Mouse (Mus musculus) induced T-regulatory cell, adult 2 months (primary cell): ENCODE measurements at regions not wholly inside any gene's neighbourhood (a gene's known extent, or its start where the extent isn't known, plus 50 kb on each side); places are given as distances from the start of the nearest gene placed in this dataset.

Experiments used
- DNase-seq: peaks from one replicate; pipeline ENCODE4 v3.0.0-alpha.2; 2012; ENCODE audit warnings: low read depth

- no peak for DNase-seq
Observed at GRCm38 (mm10) chr19:21146860-21147390, 125.2 kb upstream of the Zfand5 start.

GRCm38 (mm10) chr19:21144659-21145283, 127.3 kb upstream of the Zfand5 start:
- peak; percentile 56 for DNase-seq

- DNase-seq: no peak
Observed at GRCm38 (mm10) chr19:21143970-21144595, 128.0 kb upstream of the Zfand5 start.

GRCm38 (mm10) chr19:21140456-21140855, 131.6 kb upstream of the Zfand5 start:
- DNase-seq: no peak

- no peak for DNase-seq
Observed at GRCm38 (mm10) chr19:21138998-21139495, 133.0 kb upstream of the Zfand5 start.

GRCm38 (mm10) chr19:21136756-21137155, 135.3 kb upstream of the Zfand5 start:
- no peak for DNase-seq

GRCm38 (mm10) chr19:21135998-21136380, 136.1 kb upstream of the Zfand5 start:
- DNase-seq: no peak

GRCm38 (mm10) chr19:21135297-21135997, 136.6 kb upstream of the Zfand5 start:
- DNase-seq: no peak

- DNase-seq: no peak
Observed at GRCm38 (mm10) chr19:21129653-21130052, 142.4 kb upstream of the Zfand5 start.

GRCm38 (mm10) chr19:21127079-21127745, 144.9 kb upstream of the Zfand5 start:
- DNase-seq: no peak

GRCm38 (mm10) chr19:21126670-21127069, 145.4 kb upstream of the Zfand5 start:
- no peak for DNase-seq

- no peak for DNase-seq
Observed at GRCm38 (mm10) chr19:21119477-21119876, 152.6 kb upstream of the Zfand5 start.

GRCm38 (mm10) chr19:21118782-21119181, 153.3 kb upstream of the Zfand5 start:
- DNase-seq: no peak

- no peak for DNase-seq
Observed at GRCm38 (mm10) chr19:21115693-21116092, 156.4 kb upstream of the Zfand5 start.

- no peak for DNase-seq
Observed at GRCm38 (mm10) chr19:21111836-21112235, 157.8 kb upstream of the Tmc1 start.

GRCm38 (mm10) chr19:21108311-21108710, 154.3 kb upstream of the Tmc1 start:
- DNase-seq: no peak

GRCm38 (mm10) chr19:21107741-21108140, 153.7 kb upstream of the Tmc1 start:
- DNase-seq: no peak

GRCm38 (mm10) chr19:21107275-21107674, 153.3 kb upstream of the Tmc1 start:
- no peak for DNase-seq

- DNase-seq: no peak
Observed at GRCm38 (mm10) chr19:21106766-21107165, 152.8 kb upstream of the Tmc1 start.

- DNase-seq: no peak
Observed at GRCm38 (mm10) chr19:21106241-21106669, 152.3 kb upstream of the Tmc1 start.

GRCm38 (mm10) chr19:21105004-21105403, 151.0 kb upstream of the Tmc1 start:
- no peak for DNase-seq

- peak; percentile 27 for DNase-seq
Observed at GRCm38 (mm10) chr19:21104462-21104936, 150.5 kb upstream of the Tmc1 start.
